Mouse (Mus musculus): ENCODE results near the gene Spon1. TPM values are rescaled to one million over a fixed set of nuclear protein-coding genes. Genes with fewer than 3 reads are reported as not detected.

The Spon1 gene
- polyA plus RNA-seq, 1 experiment from 2014 or later: 77.1 TPM

DNA sequence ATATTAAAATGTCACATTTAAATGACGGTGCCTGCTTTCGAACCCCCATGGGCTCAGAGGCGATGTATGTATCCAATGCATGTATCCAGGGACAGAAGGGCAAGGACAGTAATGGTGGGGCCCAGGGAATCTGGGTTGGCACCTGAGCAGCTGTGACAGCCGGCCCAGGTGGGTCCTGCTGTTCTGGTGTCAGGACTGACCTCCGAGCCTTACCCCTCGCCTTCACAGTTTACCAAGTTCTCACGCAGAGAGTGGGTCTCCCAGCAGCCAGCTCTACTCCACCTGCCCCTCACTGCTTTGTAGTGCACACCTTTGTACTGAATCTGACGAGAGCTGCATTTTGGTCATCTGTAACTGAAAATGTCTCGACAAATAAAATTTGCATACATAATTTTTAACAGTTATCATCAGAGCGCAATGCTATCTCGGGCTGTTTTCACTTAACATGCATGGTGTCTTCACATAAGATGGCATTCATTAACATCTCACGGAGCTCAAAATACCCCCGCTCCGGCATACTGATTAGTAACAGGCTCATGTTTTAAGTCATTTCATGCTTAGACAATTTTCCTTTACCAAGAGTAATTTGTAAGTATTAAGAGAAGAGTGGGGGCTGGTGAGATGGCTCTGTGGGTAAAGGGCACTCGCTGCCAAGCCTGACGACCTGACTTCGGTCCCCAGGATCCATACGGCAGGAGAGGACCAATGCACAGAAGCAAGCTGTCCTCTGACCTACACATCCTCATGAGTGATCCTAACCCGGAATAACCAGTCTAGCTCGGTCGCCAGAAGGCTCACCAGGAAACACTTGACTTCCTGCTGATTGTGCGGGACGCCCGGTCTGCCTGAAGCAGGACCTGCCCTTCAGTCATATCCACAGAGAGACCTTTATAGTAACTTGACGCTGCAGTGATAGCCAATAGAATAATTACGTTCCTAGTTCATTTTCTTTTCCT, 277.5 kb downstream of the Spon1 start:
- H3K27me3 ChIP-seq (ENCODE audit: insufficient read depth, poor library complexity, severe bottlenecking): no peaks in the 10 kb centered on the region
- no peak overlapping the region for H3K27ac ChIP-seq
- DNase-seq (ENCODE audit: low spot score): no peak
- no peak overlapping the region for H3K4me3 ChIP-seq
- 92% methylated on average over 26 of the region's 26 CpGs for WGBS
- H3K36me3 ChIP-seq: peaks cover 29% of the 10 kb centered on the region
- no peaks in the 10 kb centered on the region for H3K9me3 ChIP-seq
- H3K4me1 ChIP-seq (replicated peaks): no peaks in the 10 kb centered on the region

DNA sequence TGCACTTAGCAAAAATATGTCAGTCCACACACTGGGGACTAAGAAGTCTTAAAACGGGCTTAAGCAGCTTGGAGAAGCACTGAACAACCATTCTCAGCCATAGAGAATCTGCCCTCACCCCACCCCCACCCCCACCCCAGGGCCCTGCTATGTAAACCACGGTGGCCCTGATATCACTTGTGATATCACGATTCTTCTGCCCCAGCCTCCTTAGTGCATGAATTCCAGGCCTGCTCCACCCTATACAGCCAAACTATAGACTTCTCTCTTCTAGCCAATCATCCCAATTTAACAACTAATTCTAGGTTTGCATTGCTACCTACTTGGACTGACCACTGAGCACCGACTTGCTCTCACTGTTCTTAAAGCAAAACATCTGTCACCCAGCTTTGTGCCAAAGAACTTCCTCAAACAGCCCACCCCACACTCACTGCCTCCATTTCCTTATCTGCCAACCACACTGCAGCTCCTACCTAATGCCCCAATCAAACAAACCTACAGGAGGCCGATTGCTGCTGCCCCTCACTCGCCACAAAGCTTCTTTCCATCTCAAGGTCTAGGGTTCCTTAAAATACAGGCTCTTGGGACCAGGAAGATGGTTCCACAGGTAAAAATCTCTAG, 278.2 kb downstream of the Spon1 start:
- H3K27ac ChIP-seq: no peak overlapping the region
- no peak for DNase-seq (ENCODE audit: low spot score)
- peaks cover 26% of the 10 kb centered on the region for H3K36me3 ChIP-seq
- 82% methylated on average over 6 of the region's 6 CpGs for whole genome bisulfite sequencing
- H3K4me1 ChIP-seq (replicated peaks): no peaks in the 10 kb centered on the region
- H3K27me3 ChIP-seq (ENCODE audit: insufficient read depth, poor library complexity, severe bottlenecking): no peaks in the 10 kb centered on the region
- no peak overlapping the region for H3K4me3 ChIP-seq
- no peaks in the 10 kb centered on the region for H3K9me3 ChIP-seq

DNA sequence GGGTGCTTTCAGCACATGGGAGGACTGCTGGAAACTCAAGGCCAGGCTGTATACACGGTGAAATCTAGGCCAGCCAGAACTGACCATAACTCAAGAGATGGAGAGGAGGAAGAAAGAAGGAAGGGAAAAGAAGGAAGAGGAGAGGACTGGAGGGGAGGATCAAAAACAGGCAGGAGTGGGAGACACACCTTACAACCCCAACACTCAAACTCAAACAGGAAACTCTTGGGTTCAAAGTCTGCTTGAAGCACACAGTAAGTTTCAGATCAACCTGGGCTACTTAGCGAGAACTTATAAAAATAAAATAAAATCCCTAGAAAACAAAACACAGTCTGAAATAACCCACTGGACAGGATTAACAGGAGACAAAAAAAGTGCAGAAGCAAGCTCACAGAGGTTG, 280.0 kb downstream of the Spon1 start:
- Histone ChIP-seq H3K4me3 (no peak overlapping the region), H3K27ac (no peak overlapping the region), H3K4me1 (replicated peaks) (no peaks in the 10 kb centered on the region), H3K27me3 (ENCODE audit: insufficient read depth, poor library complexity, severe bottlenecking) (no peaks in the 10 kb centered on the region), H3K36me3 (peaks cover 18% of the 10 kb centered on the region), H3K9me3 (no peaks in the 10 kb centered on the region)
- DNase-seq (ENCODE audit: low spot score): no peak
- WGBS: 91% methylated on average over 2 of the region's 2 CpGs

DNA sequence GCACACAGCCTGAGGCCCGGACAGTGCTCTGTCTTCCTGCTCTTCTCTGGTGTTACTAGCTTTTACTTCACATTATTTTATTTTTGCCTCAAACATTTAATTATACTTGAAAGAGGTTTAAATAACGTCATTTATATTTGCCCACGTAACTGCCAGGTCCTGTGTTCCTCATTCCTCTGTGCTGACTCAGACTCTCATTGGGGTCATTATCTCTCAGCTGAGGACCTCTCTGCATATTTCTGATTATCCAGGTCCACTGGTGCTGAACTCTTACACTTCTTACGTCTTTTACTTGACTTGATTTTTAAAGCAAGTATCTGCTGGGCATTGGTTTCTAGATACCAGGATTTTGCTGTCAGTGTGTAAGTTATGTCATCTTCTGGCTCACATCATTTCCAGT, 287.9 kb downstream of the Spon1 start:
- DNase-seq (ENCODE audit: low spot score): no peak
- 90% methylated on average over 4 of the region's 4 CpGs for whole genome bisulfite sequencing

DNA sequence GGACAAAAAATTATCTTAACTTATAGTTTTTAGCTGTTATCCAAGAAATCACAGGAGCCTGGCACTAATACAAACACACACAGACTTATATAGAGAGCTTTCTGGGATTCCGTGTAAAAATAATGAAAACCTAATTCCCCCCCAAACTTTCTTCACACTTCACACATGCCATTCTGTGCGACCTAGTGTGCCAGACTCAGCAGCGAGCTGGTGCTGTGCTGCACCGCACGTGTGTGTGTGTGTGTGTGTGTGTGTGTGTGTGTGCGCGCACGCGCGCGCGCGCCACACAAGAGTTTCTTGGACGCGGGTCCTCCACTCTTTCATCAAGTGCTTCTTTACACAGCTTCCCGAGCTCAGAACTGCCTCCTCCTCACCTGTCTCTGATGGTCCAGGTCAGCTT, 292.4 kb downstream of the Spon1 start:
- H3K36me3 ChIP-seq: 0 out of 2 replicates have a peak, but pooled peaks cover 6% of the 10 kb centered on the region
- no peak overlapping the region for H3K4me3 ChIP-seq
- no peaks in the 10 kb centered on the region for H3K9me3 ChIP-seq
- no peak overlapping the region for H3K27ac ChIP-seq
- 94% methylated on average over 16 of the region's 16 CpGs for WGBS
- no peak for DNase-seq (ENCODE audit: low spot score)
- 0 out of 2 replicates have a peak, but pooled peaks cover 4% of the 10 kb centered on the region for H3K4me1 ChIP-seq (replicated peaks)
- no peaks in the 10 kb centered on the region for H3K27me3 ChIP-seq (ENCODE audit: insufficient read depth, poor library complexity, severe bottlenecking)

More for the DNA sequence above, 287.9 kb downstream of the Spon1 start:
- Histone ChIP-seq H3K9me3 (no peaks in the 10 kb centered on the region), H3K27me3 (ENCODE audit: insufficient read depth, poor library complexity, severe bottlenecking) (no peaks in the 10 kb centered on the region), H3K27ac (no peak overlapping the region), H3K4me3 (no peak overlapping the region), H3K36me3 (0 out of 2 replicates have a peak, but pooled peaks cover 13% of the 10 kb centered on the region), H3K4me1 (replicated peaks) (0 out of 2 replicates have a peak, but pooled peaks cover 4% of the 10 kb centered on the region)

DNA sequence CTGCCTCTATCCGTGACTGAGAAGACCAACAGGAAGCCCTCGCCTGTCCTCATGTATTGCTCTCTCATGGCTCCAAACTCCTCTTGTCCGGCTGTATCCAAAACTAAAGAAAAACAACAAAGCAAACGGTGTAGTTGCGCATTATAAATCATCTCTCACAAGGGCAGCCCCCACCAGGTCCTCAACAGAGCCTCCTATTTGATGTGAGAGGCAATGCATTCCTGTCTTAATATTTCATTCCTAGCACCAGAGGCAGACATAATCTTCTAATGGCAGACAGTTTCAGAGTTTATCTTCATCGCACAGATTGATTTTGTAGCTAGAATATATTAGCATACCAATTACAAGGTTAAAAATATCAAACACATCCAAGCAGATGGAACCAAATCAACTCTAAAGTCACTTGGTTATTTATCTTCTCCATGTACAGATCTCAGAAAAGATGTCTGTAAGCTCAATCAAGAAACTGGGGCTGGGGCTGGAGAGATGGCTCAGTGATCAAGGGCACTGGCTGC, 293.2 kb downstream of the Spon1 start:
- H3K4me3 ChIP-seq: no peak overlapping the region
- no peak for DNase-seq (ENCODE audit: low spot score)
- no peak overlapping the region for H3K27ac ChIP-seq
- no peaks in the 10 kb centered on the region for H3K9me3 ChIP-seq
- WGBS: 90% methylated on average over 6 of the region's 6 CpGs
- no peaks in the 10 kb centered on the region for H3K27me3 ChIP-seq (ENCODE audit: insufficient read depth, poor library complexity, severe bottlenecking)
- 0 out of 2 replicates have a peak, but pooled peaks cover 6% of the 10 kb centered on the region for H3K36me3 ChIP-seq
- 0 out of 2 replicates have a peak, but pooled peaks cover 4% of the 10 kb centered on the region for H3K4me1 ChIP-seq (replicated peaks)

DNA sequence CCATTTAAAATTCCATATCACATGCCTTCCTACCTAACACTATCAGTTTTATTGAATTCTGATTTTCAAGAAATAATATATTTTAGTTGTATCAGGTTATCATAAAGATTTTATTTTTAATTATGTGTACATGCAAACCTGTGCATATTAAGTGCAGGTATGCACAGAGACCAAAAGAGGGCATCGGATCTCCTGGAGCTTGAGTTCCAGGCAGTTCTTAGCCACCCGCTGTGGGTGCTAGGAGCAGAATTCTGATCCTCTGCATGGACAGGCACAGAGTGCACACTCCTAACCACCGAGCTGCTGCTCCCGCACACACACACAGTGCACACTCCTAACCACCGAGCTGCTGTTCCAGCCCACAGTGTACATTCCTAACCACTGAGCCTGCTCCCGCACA, 294.6 kb downstream of the Spon1 start:
- Histone ChIP-seq H3K4me3 (no peak overlapping the region), H3K27me3 (ENCODE audit: insufficient read depth, poor library complexity, severe bottlenecking) (no peaks in the 10 kb centered on the region), H3K27ac (no peak overlapping the region), H3K4me1 (replicated peaks) (peaks cover 9% of the 10 kb centered on the region), H3K9me3 (no peaks in the 10 kb centered on the region), H3K36me3 (0 out of 2 replicates have a peak, but pooled peaks cover 6% of the 10 kb centered on the region)
- DNase-seq (ENCODE audit: low spot score): no peak
- 92% methylated on average over 6 of the region's 6 CpGs for WGBS

DNA sequence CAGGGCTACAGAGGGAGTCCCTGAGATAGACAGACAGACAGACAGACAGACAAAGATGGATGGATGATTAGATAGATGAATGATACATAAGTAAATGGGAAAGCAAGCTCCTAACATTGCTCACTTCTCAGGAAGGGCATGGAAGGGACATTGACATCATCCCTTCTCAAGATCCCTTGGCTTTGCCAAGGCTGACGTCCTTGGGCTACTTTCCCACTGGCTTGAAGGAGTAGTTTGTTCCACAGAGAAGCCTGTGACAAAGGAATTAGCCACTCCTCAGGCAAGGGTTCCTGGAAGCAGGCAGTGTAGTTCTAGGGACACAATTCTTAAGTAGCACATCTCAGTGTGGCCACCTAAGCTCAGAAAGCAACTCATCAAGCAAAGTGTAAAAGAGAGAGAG, 296.7 kb downstream of the Spon1 start:
- Histone ChIP-seq H3K27ac (no peak overlapping the region), H3K4me1 (replicated peaks) (peaks cover 21% of the 10 kb centered on the region), H3K4me3 (no peak overlapping the region), H3K27me3 (ENCODE audit: insufficient read depth, poor library complexity, severe bottlenecking) (no peaks in the 10 kb centered on the region), H3K36me3 (0 out of 2 replicates have a peak, but pooled peaks cover 3% of the 10 kb centered on the region), H3K9me3 (no peaks in the 10 kb centered on the region)
- 76% methylated on average over 1 of the region's 1 CpGs for WGBS
- no peak for DNase-seq (ENCODE audit: low spot score)

DNA sequence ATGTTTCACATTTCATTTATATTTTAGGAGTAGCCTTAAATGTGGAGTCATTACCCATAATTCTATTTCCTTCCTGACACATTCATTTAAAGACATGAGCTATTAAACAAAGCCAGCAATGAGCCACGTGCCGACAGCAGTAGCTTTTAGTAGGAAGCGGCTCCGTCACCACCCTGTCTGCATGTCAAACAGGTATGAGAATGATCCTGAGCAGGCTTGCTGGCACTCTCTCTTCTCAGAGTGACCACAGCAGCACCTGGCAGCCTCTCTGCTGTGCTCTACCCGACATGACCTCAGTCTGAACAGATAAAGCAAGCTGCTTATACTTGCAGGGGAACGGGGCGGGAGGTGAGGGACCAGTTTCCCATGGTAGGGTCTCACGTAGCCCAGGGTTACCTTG, 297.7 kb downstream of the Spon1 start:
- Histone ChIP-seq H3K4me3 (no peak overlapping the region), H3K4me1 (replicated peaks) (peaks cover 21% of the 10 kb centered on the region), H3K27me3 (ENCODE audit: insufficient read depth, poor library complexity, severe bottlenecking) (no peaks in the 10 kb centered on the region), H3K9me3 (no peaks in the 10 kb centered on the region), H3K27ac (0 out of 2 replicates have a peak overlapping the region, but pooled peaks have one; percentile 29), H3K36me3 (0 out of 2 replicates have a peak, but pooled peaks cover 2% of the 10 kb centered on the region)
- 77% methylated on average over 8 of the region's 8 CpGs for WGBS
- DNase-seq (ENCODE audit: low spot score): no peak

DNA sequence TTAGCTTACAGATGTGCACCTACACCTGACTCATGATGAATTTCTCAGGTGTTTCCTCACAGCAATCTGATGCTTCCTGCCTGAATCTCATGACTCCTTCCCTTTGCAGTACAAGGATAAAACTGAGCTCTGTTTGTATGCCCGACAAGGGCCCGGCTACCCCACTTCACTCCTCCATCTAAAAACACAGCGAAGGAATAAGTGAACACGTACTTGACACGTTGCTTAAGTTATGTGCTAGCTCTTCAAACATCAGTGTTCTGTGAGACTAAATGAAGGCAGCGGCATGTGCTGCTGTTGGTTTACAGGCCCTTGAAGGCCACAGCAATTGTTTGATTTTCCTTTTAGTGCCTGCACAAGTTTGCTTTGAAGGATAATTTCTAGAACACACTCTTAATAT, 298.2 kb downstream of the Spon1 start:
- H3K27me3 ChIP-seq (ENCODE audit: insufficient read depth, poor library complexity, severe bottlenecking): no peaks in the 10 kb centered on the region
- H3K4me1 ChIP-seq (replicated peaks): peaks cover 23% of the 10 kb centered on the region
- no peak overlapping the region for H3K27ac ChIP-seq
- DNase-seq (ENCODE audit: low spot score): no peak
- WGBS: 94% methylated on average over 6 of the region's 6 CpGs
- no peaks in the 10 kb centered on the region for H3K9me3 ChIP-seq
- no peak overlapping the region for H3K4me3 ChIP-seq
- H3K36me3 ChIP-seq: 0 out of 2 replicates have a peak, but pooled peaks cover 4% of the 10 kb centered on the region

DNA sequence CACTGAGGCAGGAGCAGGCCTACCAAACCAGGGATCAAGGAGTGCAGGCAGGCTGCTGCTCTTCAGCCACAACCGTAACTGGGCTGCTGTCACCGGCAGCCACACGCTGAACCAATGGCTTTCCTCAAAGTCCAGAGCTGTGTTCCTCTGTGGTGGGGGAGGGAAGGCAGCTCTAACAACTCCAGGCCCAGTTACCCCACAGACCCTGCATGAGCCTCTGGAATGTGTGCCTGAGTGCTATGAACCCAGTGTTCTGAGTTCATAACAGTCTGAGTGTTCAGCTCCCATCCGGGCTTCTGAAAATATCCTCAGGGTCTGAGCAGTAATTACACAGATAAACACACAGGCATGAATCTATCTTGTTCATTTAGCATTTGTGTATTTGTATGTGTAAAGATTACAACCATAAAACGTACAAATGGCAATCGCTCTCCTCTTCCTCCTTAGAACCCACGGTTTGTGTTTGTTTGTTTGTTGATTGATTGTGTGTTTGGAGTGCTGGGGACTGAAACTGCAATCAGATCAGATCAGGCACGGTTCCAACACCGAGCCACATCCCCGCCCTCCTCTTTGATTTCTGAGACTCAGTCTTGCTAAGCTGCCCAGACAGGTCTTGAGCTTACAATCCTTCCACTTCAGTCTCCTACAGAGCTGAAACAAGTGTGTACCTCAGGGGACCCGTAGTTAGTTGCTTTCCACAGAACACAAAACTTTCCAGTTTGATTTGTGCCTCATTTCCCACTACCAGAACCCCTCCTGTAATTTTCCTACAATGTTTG, 299.8 kb downstream of the Spon1 start:
- Histone ChIP-seq H3K36me3 (0 out of 2 replicates have a peak, but pooled peaks cover 4% of the 10 kb centered on the region), H3K27ac (peak overlapping the region; percentile 60; the same call in 1 of the 2 replicates), H3K9me3 (no peaks in the 10 kb centered on the region), H3K4me3 (no peak overlapping the region), H3K27me3 (ENCODE audit: insufficient read depth, poor library complexity, severe bottlenecking) (no peaks in the 10 kb centered on the region), H3K4me1 (replicated peaks) (peaks cover 32% of the 10 kb centered on the region)
- WGBS: 46% methylated on average over 11 of the region's 11 CpGs
- no peak for DNase-seq (ENCODE audit: low spot score)

DNA sequence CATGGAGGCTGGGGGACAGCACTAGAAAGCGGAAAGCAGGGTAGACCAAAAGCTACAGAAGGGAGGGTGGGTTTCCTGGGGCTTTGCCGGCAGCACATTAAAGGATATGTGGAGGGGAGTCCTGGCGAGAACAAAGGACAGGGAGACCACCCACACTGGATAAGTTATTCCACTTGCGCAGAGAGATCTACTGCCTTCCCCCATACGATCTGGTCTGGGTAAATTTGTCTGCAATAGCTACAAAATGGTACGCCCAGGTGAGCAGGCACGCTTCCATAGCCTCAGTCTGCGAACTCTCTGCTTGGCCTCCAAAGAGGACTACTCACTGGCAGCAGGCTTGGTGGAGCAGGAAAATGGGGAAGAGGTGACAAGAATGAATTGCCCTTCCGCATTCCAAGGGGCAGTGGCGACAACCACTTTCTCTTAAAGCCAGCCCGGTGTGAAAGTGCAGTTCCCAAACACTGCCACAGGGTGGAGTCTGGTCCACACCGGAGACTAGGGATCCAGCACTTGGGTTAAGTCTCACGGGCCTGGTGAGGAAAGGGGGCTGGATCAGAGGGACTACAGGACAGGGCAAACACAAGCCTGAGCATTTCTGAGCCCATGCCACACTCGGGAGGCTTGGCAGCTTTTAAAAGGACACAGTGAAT, 300.9 kb downstream of the Spon1 start:
- H3K4me1 ChIP-seq (replicated peaks): peaks cover 41% of the 10 kb centered on the region
- H3K9me3 ChIP-seq: no peaks in the 10 kb centered on the region
- H3K4me3 ChIP-seq: peak overlapping the region; percentile 41
- H3K27ac ChIP-seq: peak overlapping the region; percentile 60; the same call in 1 of the 2 replicates
- 0 out of 2 replicates have a peak, but pooled peaks cover 4% of the 10 kb centered on the region for H3K36me3 ChIP-seq
- peak; percentile 89 for DNase-seq (ENCODE audit: low spot score)
- WGBS: 7% methylated on average over 14 of the region's 14 CpGs
- H3K27me3 ChIP-seq (ENCODE audit: insufficient read depth, poor library complexity, severe bottlenecking): no peaks in the 10 kb centered on the region

All from hindbrain, embryonic 10.5 days (tissue).